Mouse (Mus musculus): Measurements from ENCODE around the gene Exoc3l2. TPM values are rescaled to one million over a fixed set of nuclear protein-coding genes. Genes with fewer than 3 reads are reported as not detected.
"Not testable (repeated sequence)": the region's sequence is repeated elsewhere in the genome, so short reads cannot be mapped to it uniquely, and the experiment has no call there.

The Exoc3l2 gene
- polyA plus RNA-seq, 1 experiment from 2014 or later, result 2.5 TPM

DNA sequence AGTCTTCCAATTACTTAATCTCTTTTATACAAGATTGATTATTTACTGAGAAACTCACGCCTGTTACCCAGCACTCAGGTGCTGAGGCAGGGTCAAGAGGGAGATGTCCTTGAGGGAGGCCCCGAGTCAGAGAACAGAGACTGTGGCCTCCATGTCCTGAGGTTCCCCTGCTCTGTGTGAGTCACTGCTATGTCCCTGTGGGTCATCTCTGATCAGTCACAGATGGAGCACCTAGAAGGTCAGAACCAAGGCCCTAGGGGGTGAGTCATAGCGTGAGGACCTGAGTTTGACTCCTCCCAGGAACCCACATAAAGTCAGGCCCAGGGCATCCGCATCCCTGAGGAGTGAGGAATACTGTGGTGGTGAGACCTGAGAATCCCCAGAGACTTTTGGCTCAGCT, 38.5 kb downstream of the Exoc3l2 start:
- Histone ChIP-seq H3K4me3 (no peak overlapping the region), H3K27me3 (ENCODE audit: insufficient read depth, poor library complexity, severe bottlenecking) (no peaks in the 10 kb centered on the region), H3K9me3 (no peaks in the 10 kb centered on the region), H3K36me3 (no peaks in the 10 kb centered on the region), H3K4me1 (peaks cover 15% of the 10 kb centered on the region), H3K27ac (no peak overlapping the region)
- 74% methylated on average over 4 of the region's 4 CpGs for WGBS
- no peak for DNase-seq (ENCODE audit: low spot score)

DNA sequence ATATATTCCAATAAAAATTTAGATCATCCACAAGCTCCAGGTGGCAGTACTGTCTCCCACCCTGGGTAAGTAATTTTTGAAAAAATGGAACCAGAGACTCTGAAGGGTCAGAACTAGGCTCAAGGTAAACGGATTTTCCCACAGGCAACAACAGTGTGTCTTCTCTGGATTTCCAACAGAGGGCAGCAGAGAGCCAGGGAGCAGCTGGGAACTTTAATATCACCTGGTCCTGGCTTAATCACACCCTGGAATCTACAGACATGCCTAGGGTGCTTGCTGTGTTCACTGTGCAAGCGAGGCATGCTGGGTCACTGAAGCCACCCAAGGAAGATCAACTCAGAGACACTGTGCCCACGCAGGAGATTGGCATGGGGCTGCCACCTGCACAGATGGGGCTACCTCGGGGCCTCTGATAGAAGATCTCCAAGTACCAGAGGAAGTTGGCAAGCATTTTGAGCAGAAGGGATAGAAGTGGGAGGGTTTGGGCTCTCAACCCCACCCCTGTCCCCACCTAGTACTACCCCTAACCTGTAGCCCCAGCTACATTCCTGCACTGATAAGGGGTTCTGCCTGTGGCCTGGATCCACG, 40.4 kb downstream of the Exoc3l2 start:
- WGBS, result 30% methylated on average over 5 of the region's 5 CpGs
- Histone ChIP-seq H3K36me3 (no peaks in the 10 kb centered on the region), H3K4me3 (no peak overlapping the region), H3K9me3 (no peaks in the 10 kb centered on the region), H3K27me3 (ENCODE audit: insufficient read depth, poor library complexity, severe bottlenecking) (no peaks in the 10 kb centered on the region), H3K4me1 (peaks cover 24% of the 10 kb centered on the region), H3K27ac (no peak overlapping the region)
- no peak for DNase-seq (ENCODE audit: low spot score)

DNA sequence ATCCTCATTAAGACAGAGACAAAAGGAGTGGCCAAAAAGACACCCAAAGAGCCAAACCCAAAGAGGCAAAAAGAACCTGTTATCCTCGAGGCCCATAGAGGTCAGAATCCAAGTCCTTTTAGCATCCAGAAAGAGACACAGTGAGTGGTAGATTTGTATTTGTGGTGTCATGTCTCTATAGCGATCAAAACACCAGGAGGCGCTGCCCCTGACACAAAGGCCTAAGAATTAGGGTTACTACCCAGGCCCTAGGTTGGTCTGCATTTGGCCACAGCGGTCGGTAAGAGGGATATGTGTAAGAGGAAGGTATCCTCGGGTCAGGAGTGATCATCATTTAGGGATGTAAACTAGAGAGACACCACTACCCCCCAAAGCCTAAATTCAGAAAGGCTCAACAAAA, 43.2 kb downstream of the Exoc3l2 start:
- peak overlapping the region; percentile 82; the same call in 1 of the 2 replicates for H3K4me3 ChIP-seq
- 28% methylated on average over 6 of the region's 6 CpGs for WGBS

GRCm38 (mm10) chr7:19506969-19507611, 44.0 kb downstream of the Exoc3l2 start:
- under 1% methylated on average over 71 of the region's 71 CpGs for WGBS
- DNase-seq (ENCODE audit: low spot score), result no peak
- H3K27ac ChIP-seq, result peak overlapping the region; percentile 94
- H3K36me3 ChIP-seq, result peaks cover 5% of the 10 kb centered on the region; the same call in 1 of the 2 replicates
- H3K4me3 ChIP-seq, result peak overlapping the region; percentile 82
- peaks cover 23% of the 10 kb centered on the region for H3K4me1 ChIP-seq
- no peaks in the 10 kb centered on the region for H3K27me3 ChIP-seq (ENCODE audit: insufficient read depth, poor library complexity, severe bottlenecking)
- no peaks in the 10 kb centered on the region for H3K9me3 ChIP-seq

More for the DNA sequence above, 43.2 kb downstream of the Exoc3l2 start:
- Histone ChIP-seq H3K36me3 (peaks cover 4% of the 10 kb centered on the region; the same call in 1 of the 2 replicates), H3K4me1 (peaks cover 23% of the 10 kb centered on the region), H3K27me3 (ENCODE audit: insufficient read depth, poor library complexity, severe bottlenecking) (no peaks in the 10 kb centered on the region), H3K27ac (no peak overlapping the region), H3K9me3 (no peaks in the 10 kb centered on the region)
- DNase-seq (ENCODE audit: low spot score), result no peak

GRCm38 (mm10) chr7:19507612-19507981, 44.5 kb downstream of the Exoc3l2 start:
- H3K4me3 ChIP-seq, result peak overlapping the region; percentile 82
- peaks cover 5% of the 10 kb centered on the region; the same call in 1 of the 2 replicates for H3K36me3 ChIP-seq
- DNase-seq (ENCODE audit: low spot score), result no peak
- H3K4me1 ChIP-seq, result peaks cover 23% of the 10 kb centered on the region
- H3K27me3 ChIP-seq (ENCODE audit: insufficient read depth, poor library complexity, severe bottlenecking), result no peaks in the 10 kb centered on the region
- H3K9me3 ChIP-seq, result no peaks in the 10 kb centered on the region
- 5% methylated on average over 18 of the region's 18 CpGs for WGBS
- H3K27ac ChIP-seq, result peak overlapping the region; percentile 94

DNA sequence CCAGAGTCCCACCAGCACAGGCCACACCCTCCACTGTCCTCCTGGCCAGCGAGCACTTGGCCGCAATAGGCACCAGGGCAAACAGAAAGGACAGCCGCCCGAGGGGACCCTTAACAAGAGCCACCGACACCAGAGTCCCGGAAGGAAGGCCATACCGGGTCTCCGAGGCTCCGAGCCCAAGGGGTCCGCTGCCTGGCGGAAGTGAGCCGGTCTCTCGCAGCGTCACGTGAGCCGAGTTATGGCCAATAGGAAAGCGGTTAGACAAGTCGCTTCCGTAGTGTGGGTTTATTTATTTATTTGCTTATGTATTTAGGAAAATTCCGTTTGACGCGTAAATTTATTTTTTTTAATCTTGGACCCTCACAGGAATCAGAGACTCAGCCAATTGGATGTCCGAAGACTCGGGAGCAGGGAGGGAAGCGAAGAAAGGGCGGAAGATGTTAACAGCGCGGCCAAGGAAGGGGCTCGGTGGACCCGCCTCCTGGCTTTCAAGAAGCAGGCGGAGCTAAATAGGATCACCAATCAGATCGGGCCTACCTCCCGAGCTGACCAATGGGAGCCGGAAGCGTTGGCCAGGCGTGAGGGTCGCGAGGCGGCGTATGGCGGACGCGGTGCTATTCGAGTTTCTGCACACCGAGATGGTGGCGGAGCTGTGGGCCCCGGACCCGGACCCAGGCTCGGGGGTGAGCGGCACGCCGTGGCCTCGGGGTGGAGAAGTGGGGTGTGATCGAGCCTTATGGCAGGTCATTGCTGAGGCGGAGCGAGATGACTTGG, 45.2 kb downstream of the Exoc3l2 start, which contains the start of the genes Bloc1s3 and Trappc6a:
TSS of gene Bloc1s3 (minus strand) at position 218 of the 774 bp plus-strand sequence.
TSS of gene Trappc6a (plus strand) at position 246 of the 774 bp plus-strand sequence.
- WGBS, result under 1% methylated on average over 56 of the region's 56 CpGs
- Histone ChIP-seq H3K4me3 (peak within 1 kb of the TSS; percentile 82), H3K27ac (peak within 1 kb of the TSS; percentile 94), H3K27me3 (ENCODE audit: insufficient read depth, poor library complexity, severe bottlenecking) (no peaks in the 10 kb centered on the region), H3K36me3 (peaks cover 5% of the 10 kb centered on the region; the same call in 1 of the 2 replicates), H3K4me1 (peaks cover 23% of the 10 kb centered on the region), H3K9me3 (no peaks in the 10 kb centered on the region)
- peak; percentile 98 for DNase-seq (ENCODE audit: low spot score)

- Histone ChIP-seq H3K27ac (peak overlapping the region; percentile 94), H3K4me3 (peak overlapping the region; percentile 82), H3K27me3 (ENCODE audit: insufficient read depth, poor library complexity, severe bottlenecking) (no peaks in the 10 kb centered on the region), H3K4me1 (peaks cover 18% of the 10 kb centered on the region), H3K9me3 (no peaks in the 10 kb centered on the region), H3K36me3 (peaks cover 5% of the 10 kb centered on the region; the same call in 1 of the 2 replicates)
- no peak for DNase-seq (ENCODE audit: low spot score)
- 5% methylated on average over 15 of the region's 15 CpGs for WGBS
Observed at GRCm38 (mm10) chr7:19508924-19509568, 45.9 kb downstream of the Exoc3l2 start.

DNA sequence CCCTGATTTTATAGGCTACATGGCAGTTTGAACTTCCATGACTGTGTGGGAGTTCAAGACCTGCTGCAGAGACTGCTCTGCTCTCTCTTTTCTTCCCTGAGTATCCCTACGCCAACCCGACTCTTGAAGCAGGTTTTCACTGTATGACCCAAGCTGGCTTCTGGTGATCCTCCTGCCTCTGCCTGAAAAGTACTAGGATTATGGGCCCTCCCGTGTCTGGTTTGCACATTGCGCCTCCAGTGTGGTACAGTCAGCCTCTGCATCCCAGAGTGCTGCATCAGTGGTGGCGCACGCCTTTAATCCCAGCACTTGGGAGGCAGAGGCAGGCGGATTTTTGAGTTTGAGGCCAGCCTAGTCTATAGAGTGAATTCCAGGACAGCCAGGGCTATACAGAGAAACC, 46.7 kb downstream of the Exoc3l2 start:
- 89% methylated on average over 7 of the region's 7 CpGs for WGBS
- peaks cover 5% of the 10 kb centered on the region; the same call in 1 of the 2 replicates for H3K36me3 ChIP-seq
- H3K27me3 ChIP-seq (ENCODE audit: insufficient read depth, poor library complexity, severe bottlenecking), result no peaks in the 10 kb centered on the region
- H3K9me3 ChIP-seq, result no peaks in the 10 kb centered on the region
- peaks cover 18% of the 10 kb centered on the region for H3K4me1 ChIP-seq
- H3K4me3 ChIP-seq, result peak overlapping the region; percentile 82
- H3K27ac ChIP-seq, result peak overlapping the region; percentile 94
- DNase-seq (ENCODE audit: low spot score), result no peak

DNA sequence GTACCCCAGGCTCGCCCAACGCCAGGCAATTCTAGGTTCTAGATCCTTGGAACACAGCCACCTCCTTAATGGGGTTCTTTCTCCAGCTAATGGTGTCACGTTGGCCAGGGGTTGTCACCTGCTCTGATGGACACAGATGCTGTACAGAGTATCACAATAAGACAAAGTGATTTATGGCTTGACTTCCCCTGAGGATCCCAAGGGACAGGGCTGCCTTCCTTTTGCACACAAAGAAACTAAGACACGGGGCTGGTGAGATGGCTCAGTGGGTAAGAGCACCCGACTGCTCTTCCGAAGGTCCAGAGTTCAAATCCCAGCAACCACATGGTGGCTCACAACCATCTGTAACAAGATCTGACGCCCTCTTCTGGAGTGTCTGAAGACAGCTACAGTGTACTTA, 48.8 kb downstream of the Exoc3l2 start:
- H3K27ac ChIP-seq; H3K4me3 ChIP-seq; H3K36me3 ChIP-seq; DNase-seq (ENCODE audit: low spot score); H3K9me3 ChIP-seq: not testable (repeated sequence)
- Histone ChIP-seq H3K4me1 (peaks cover 14% of the 10 kb centered on the region), H3K27me3 (ENCODE audit: insufficient read depth, poor library complexity, severe bottlenecking) (peaks cover 15% of the 10 kb centered on the region)
- WGBS, result 87% methylated on average over 6 of the region's 7 CpGs

GRCm38 (mm10) chr7:19512353-19512752, 49.2 kb downstream of the Exoc3l2 start:
- Histone ChIP-seq H3K27me3 (ENCODE audit: insufficient read depth, poor library complexity, severe bottlenecking) (peaks cover 20% of the 10 kb centered on the region), H3K4me3 (no peak overlapping the region), H3K27ac (no peak overlapping the region), H3K9me3 (no peaks in the 10 kb centered on the region), H3K4me1 (peaks cover 12% of the 10 kb centered on the region), H3K36me3 (peaks cover 5% of the 10 kb centered on the region; the same call in 1 of the 2 replicates)
- WGBS, result 72% methylated on average over 6 of the region's 6 CpGs
- DNase-seq (ENCODE audit: low spot score), result no peak

DNA sequence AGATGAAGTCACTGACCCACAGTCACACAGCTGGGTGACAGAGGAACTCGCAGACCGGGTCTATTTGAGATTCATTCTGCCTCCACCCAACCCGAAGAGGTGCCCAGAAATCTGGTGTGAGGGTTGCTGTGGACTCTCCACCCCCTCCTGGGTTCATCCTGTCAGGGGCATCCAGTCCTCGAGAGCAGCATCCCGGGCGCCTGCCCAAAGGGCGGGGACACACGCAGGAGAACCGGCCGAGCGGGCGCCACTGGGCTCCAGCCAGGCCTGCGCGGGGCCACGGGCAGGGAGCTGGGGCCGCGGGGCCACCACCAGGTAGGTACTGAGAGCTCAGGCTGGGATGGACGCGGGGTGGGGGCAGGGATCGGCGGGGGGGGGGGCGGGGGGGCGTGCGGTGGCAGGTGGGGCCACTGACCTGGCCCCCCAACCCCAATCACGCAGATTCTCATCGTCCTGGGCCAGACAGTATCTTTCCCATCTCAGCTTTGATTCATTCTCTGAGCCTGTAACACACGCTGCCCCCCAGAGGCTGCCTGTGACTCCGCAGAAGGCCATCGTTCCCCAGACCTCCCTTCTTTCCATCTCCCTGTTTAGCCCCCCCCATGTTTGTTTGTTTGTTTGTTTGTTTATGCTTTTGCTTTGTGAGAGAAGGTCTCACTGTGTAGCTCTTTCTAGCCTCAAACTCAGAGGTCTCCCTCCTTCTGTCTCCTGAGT, 54.7 kb downstream of the Exoc3l2 start, which contains the start of gene Nkpd1:
TSS of gene Nkpd1 (plus strand) at position 187 of the 714 bp plus-strand sequence.
- Histone ChIP-seq H3K27ac (no peak within 1 kb of the TSS; the same call in 1 of the 2 replicates), H3K4me3 (peak within 1 kb of the TSS; percentile 48)
- 5% methylated on average over 26 of the region's 29 CpGs for WGBS

GRCm38 (mm10) chr7:19520032-19520431, 56.9 kb downstream of the Exoc3l2 start:
- Histone ChIP-seq H3K4me3 (peak overlapping the region; percentile 58), H3K27me3 (ENCODE audit: insufficient read depth, poor library complexity, severe bottlenecking) (peaks cover 96% of the 10 kb centered on the region), H3K27ac (peak overlapping the region; percentile 71; the same call in 1 of the 2 replicates), H3K4me1 (peaks cover 43% of the 10 kb centered on the region), H3K9me3 (no peaks in the 10 kb centered on the region; the same call in 1 of the 2 replicates), H3K36me3 (no peaks in the 10 kb centered on the region)
- no peak for DNase-seq (ENCODE audit: low spot score)
- under 1% methylated on average over 23 of the region's 23 CpGs for WGBS

More for the DNA sequence above, 54.7 kb downstream of the Exoc3l2 start, which contains the start of gene Nkpd1:
- peaks cover 24% of the 10 kb centered on the region for H3K4me1 ChIP-seq
- no peaks in the 10 kb centered on the region; the same call in 1 of the 2 replicates for H3K9me3 ChIP-seq
- no peak for DNase-seq (ENCODE audit: low spot score)
- H3K27me3 ChIP-seq (ENCODE audit: insufficient read depth, poor library complexity, severe bottlenecking), result peaks cover 74% of the 10 kb centered on the region
- no peaks in the 10 kb centered on the region for H3K36me3 ChIP-seq
